Mouse (Mus musculus) CD4-positive naive resting alpha-beta T cell, adult 76 days (primary cell): ENCODE results near the gene Ccdc177. TPM values are rescaled to one million over a fixed set of nuclear protein-coding genes. Genes with fewer than 3 reads are reported as not detected.

ENCODE experiments used
- total RNA-seq: library from RNA; stranded (reverse); gene quantifications from one replicate; pipeline ENCODE4 v1.2.4, GENCODE M21; 2023

The Ccdc177 gene
- not detected for total RNA-seq

DNA sequence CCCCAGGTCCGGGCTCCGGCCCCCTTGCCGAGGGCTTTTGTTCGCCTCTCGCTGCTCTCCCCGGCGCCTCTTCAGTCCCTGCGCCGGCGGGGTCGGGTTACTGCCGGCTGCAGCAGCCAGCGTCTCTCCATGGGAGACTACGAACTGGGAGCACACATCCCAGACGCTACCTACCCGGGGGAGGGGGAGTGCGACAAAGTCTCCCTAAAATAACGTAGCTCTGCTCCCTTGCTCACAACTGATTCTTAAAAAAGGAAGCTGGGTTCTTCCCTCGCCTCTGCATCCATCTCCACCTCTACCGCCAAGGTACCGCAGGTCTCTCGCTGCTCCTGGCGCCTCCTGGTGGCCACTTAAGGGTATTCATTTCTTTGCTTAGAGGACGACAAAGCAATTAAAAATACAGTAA lies at the start of gene Ccdc177:
Gene Ccdc177, minus strand, starts transcription at position 292 of the 406 bp plus-strand sequence.

DNA sequence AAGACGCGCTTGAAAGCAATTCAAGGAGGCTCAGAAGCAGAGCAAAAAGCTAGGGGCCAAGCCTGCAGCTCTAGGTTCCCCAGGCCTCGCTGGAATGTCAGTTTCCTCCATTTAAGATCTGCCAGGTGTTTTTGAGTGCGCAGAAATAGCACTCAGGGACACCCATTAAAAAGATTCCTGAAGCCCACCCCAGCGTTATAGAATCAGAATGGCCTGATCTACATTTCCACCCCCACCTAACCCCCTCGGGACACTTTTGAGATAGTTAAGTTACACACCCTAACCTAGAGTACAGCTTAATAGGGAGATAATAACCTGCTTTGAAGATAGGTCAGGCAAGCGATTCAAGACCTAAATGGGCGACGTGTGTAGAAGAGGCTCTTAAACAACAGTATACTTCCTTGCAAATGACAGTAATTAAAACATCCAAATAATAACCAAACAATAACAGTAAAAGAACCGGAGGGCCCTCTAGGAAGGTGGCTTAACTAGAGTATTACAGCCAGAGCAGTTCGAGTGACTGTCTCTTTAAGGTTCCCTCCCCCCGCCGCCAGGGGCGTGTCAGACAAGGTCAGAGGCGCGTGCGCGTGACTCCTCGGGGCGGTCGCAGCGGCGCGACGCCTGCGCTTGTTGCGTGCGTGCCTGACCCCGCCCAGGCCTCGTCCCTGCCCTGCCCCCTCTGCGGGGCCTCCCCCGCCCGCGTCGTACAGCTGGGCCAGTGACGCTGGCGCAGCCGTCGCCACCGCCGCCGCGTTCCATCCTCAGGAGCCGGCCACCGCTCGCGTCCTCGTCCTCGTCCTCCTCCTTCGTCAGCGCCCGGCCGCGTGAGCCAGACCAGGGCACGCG lies 29.6 kb upstream of the Ccdc177 start, which contains the start of gene Susd6:
Gene Susd6, plus strand, starts transcription at position 662 of the 846 bp plus-strand sequence.

Other genes with a start within 250 kb of the Ccdc177 start
- gene Galnt16, start 242.4 kb downstream of the Ccdc177 start, total RNA-seq = not detected
- 30.9 TPM for gene Slc39a9, start 116.8 kb downstream of the Ccdc177 start, total RNA-seq
- 80.0 TPM for gene Erh, start 116.3 kb downstream of the Ccdc177 start, total RNA-seq
- 1.3 TPM for gene Plekhd1, start 68.1 kb downstream of the Ccdc177 start, total RNA-seq
- gene Susd6, start 29.8 kb upstream of the Ccdc177 start, total RNA-seq = 137 TPM
- 1,369 TPM for gene Srsf5, start 184.8 kb upstream of the Ccdc177 start, total RNA-seq
- not detected for gene Slc10a1, start 208.0 kb upstream of the Ccdc177 start, total RNA-seq